Comparison of ENCODE assay signal across 8 mouse cellular contexts in genomic region chr17:33685249-33685653, GRCm38 (mm10). TPM values are rescaled to one million over a fixed set of nuclear protein-coding genes. Genes with fewer than 3 reads are reported as not detected.
DNase-seq lines count a peak whose midpoint lies in the region; ATAC-seq lines count a peak whose summit lies in the region.

No protein-coding gene starts in this region.

- under 1% methylated on average over 42 of the region's 42 CpGs for WGBS in hindbrain, embryonic 13.5 days

- H3K4me2 ChIP-seq in hindbrain, embryonic 13.5 days = peak overlapping the region; percentile 99

- peak overlapping the region; percentile 97 for H3K27ac ChIP-seq in hindbrain, embryonic 13.5 days

- no peaks in the 10 kb centered on the region for H3K27me3 ChIP-seq in hindbrain, embryonic 13.5 days

- peak; percentile 99 for DNase-seq in NIH3T3 (ENCODE audit: low read depth)
- peak; percentile 99 to 100 for DNase-seq in cerebellum, postnatal 10 days
- DNase-seq in frontal cortex, postnatal 10 days (ENCODE audit: low spot score in 2 of 2) = peak; percentile 95 to 98
- DNase-seq in layer of hippocampus, postnatal 25 days (ENCODE audit: extremely low spot score in 1 of 2, low spot score in 1 of 2) = peak; percentile 92 to 94
- peak; percentile 99 for DNase-seq in lung, postnatal 25 days (ENCODE audit: low spot score)
- peak; percentile 98 for DNase-seq in retina, embryonic 14.5 days (ENCODE audit: low spot score)
- DNase-seq in thymus, postnatal 4 days = peak; percentile 100

- peak overlapping the region; percentile 80 for H3K4me3 ChIP-seq in hindbrain, embryonic 13.5 days

- peak overlapping the region; percentile 93 for H3K9ac ChIP-seq in hindbrain, embryonic 13.5 days

- H3K9me3 ChIP-seq in hindbrain, embryonic 13.5 days = no peaks in the 10 kb centered on the region

- H3K4me1 ChIP-seq in hindbrain, embryonic 13.5 days (replicated peaks) = peaks cover 46% of the 10 kb centered on the region

- 0 out of 2 replicates have a peak, but pooled peaks cover 6% of the 10 kb centered on the region for H3K36me3 ChIP-seq in hindbrain, embryonic 13.5 days

- ATAC-seq in hindbrain, embryonic 13.5 days (ENCODE audit: low FRiP score) = peak; percentile 98

RNA-seq across cellular contexts. Expression of gene Hnrnpm, which starts 1.4 kb away (rescaled TPM):
- polyA plus RNA-seq in hindbrain, embryonic 13.5 days (2015; fragmentation: Nextera tagmentation; extraction: Ambion mirVana) = 241 and 245 TPM in 2 replicates
- total RNA-seq in layer of hippocampus, postnatal 25 days (2021) = 100 to 1,000 TPM; 129 to 152 TPM

RNA-seq across cellular contexts. Expression of gene March2, which starts 33.2 kb away (rescaled TPM):
- polyA plus RNA-seq in hindbrain, embryonic 13.5 days (2015; fragmentation: Nextera tagmentation; extraction: Ambion mirVana) = 68.4 and 69.1 TPM in 2 replicates
- 10 to 100 TPM; 80.9 to 84.4 TPM for total RNA-seq in layer of hippocampus, postnatal 25 days (2021)

RNA-seq across cellular contexts. Expression of gene Pram1, which starts 47.4 kb away (rescaled TPM):
- 0.49 and 0.83 TPM in 2 replicates for polyA plus RNA-seq in hindbrain, embryonic 13.5 days (2015; fragmentation: Nextera tagmentation; extraction: Ambion mirVana)
- total RNA-seq in layer of hippocampus, postnatal 25 days (2021) = under 1 TPM in 1 of 2 experiments, not detected in 1; 0.27 TPM

RNA-seq across cellular contexts. Expression of gene Zfp414, which starts 56.4 kb away (rescaled TPM):
- 68.9 and 70.0 TPM in 2 replicates for polyA plus RNA-seq in hindbrain, embryonic 13.5 days (2015; fragmentation: Nextera tagmentation; extraction: Ambion mirVana)
- 10 to 100 TPM; 42.8 to 52.2 TPM for total RNA-seq in layer of hippocampus, postnatal 25 days (2021)

Comparison
In these comparisons a context has a peak if more than half of its experiments do, and no peak if none do; other contexts are left out.
1. Peak in every context shown above with its lines: DNase-seq, ATAC-seq, H3K4me3 ChIP-seq and H3K27ac ChIP-seq.